Mouse (Mus musculus) A20 (cell line): ENCODE measurements at regions not wholly inside any gene's neighbourhood (a gene's known extent, or its start where the extent isn't known, plus 50 kb on each side); places are given as distances from the start of the nearest gene placed in this dataset.
A peak's percentile ranks its signal among the peaks of the same experiment; 100 is the strongest.

Experiments
- DNase-seq: peaks from one replicate; pipeline ENCODE4 v3.0.0-alpha.2; 2011; ENCODE audit warnings: low read depth, low spot score

GRCm38 (mm10) chr1:120759380-120759779, 157.2 kb downstream of the En1 start:
- no peak for DNase-seq

GRCm38 (mm10) chr1:120761364-120761763, 159.1 kb downstream of the En1 start:
- no peak for DNase-seq

GRCm38 (mm10) chr1:120762498-120762897, 160.3 kb downstream of the En1 start:
- DNase-seq: no peak

GRCm38 (mm10) chr1:120762921-120763595, 160.8 kb downstream of the En1 start:
- DNase-seq: no peak

- no peak for DNase-seq
Observed at GRCm38 (mm10) chr1:120767054-120767453, 164.8 kb downstream of the En1 start.

GRCm38 (mm10) chr1:120771269-120771668, 169.1 kb downstream of the En1 start:
- peak; percentile 2 for DNase-seq

- no peak for DNase-seq
Observed at GRCm38 (mm10) chr1:120776906-120777305, 174.7 kb downstream of the En1 start.

- no peak for DNase-seq
Observed at GRCm38 (mm10) chr1:120777468-120777867, 175.2 kb downstream of the En1 start.

- DNase-seq: no peak
Observed at GRCm38 (mm10) chr1:120795245-120795644, 193.0 kb downstream of the En1 start.

- no peak for DNase-seq
Observed at GRCm38 (mm10) chr1:120801248-120801979, 199.2 kb downstream of the En1 start.

GRCm38 (mm10) chr1:120801980-120802364, 199.8 kb downstream of the En1 start:
- DNase-seq: no peak

- no peak for DNase-seq
Observed at GRCm38 (mm10) chr1:120814441-120814840, 212.2 kb downstream of the En1 start.

GRCm38 (mm10) chr1:120816237-120816820, 214.1 kb downstream of the En1 start:
- no peak for DNase-seq

- no peak for DNase-seq
Observed at GRCm38 (mm10) chr1:120817563-120817962, 215.3 kb downstream of the En1 start.

GRCm38 (mm10) chr1:120831975-120832374, 229.8 kb downstream of the En1 start:
- DNase-seq: no peak

- DNase-seq: no peak
Observed at GRCm38 (mm10) chr1:120842596-120842995, 240.4 kb downstream of the En1 start.

- DNase-seq: peak; percentile 2
Observed at GRCm38 (mm10) chr1:120846146-120846545, 243.9 kb downstream of the En1 start.

- DNase-seq: no peak
Observed at GRCm38 (mm10) chr1:120851860-120852503, 249.8 kb downstream of the En1 start.

- peak; percentile 58 for DNase-seq
Observed at GRCm38 (mm10) chr1:120857566-120857965, 255.3 kb downstream of the En1 start.

GRCm38 (mm10) chr1:120859546-120859945, 257.3 kb downstream of the En1 start:
- no peak for DNase-seq

- no peak for DNase-seq
Observed at GRCm38 (mm10) chr1:120872554-120872953, 270.3 kb downstream of the En1 start.

GRCm38 (mm10) chr1:120882959-120883549, 280.8 kb downstream of the En1 start:
- DNase-seq: no peak
